Mouse (Mus musculus) cerebral cortex, adult 2 months (tissue): ENCODE measurements around the gene Fam222b.

Experiments
- WGBS: fragments of 180-500 bp; shearing (Covaris S2); methylation state at CpG from one replicate; pipeline ENCODE4 v1.1.7; 2018; 5-methylcytosine and 5-hydroxymethylcytosine counted together

The Fam222b gene

GRCm38 (mm10) chr11:78087756-78088281, 6.6 kb upstream of the Fam222b start:
- 80% methylated on average over 5 of the region's 5 CpGs for WGBS

- 50% methylated on average over 11 of the region's 11 CpGs for WGBS
These were observed 340 bp upstream of the Fam222b start for GRCm38 (mm10) chr11:78094137-78094503.

GRCm38 (mm10) chr11:78095144-78095516, 670 bp downstream of the Fam222b start:
- WGBS: 7% methylated on average over 5 of the region's 5 CpGs

GRCm38 (mm10) chr11:78097077-78097476, 2.6 kb downstream of the Fam222b start:
- 18% methylated on average over 3 of the region's 3 CpGs for whole genome bisulfite sequencing

- WGBS: 70% methylated on average over 11 of the region's 11 CpGs
These were observed 6.3 kb downstream of the Fam222b start for GRCm38 (mm10) chr11:78100746-78101145.

DNA sequence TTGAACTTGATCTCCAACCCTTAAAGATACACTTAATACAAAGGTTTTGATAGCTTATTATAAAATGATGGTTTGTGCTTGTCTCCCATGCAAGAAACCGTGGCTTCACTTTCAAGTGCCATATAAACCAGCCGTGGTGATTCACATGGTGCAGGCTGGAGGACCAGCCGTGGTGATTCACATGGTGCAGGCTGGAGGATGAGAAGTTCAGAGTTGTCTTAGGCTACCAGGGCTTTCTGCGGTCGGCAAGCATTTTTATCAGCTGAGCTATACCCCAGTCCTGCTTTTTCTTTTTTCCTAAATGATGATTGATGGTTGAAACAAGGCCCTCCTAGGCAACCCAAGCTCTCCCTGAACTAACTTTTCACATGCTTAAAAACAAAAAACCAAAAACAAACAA, 7.7 kb downstream of the Fam222b start:
- WGBS: 79% methylated on average over 5 of the region's 5 CpGs

DNA sequence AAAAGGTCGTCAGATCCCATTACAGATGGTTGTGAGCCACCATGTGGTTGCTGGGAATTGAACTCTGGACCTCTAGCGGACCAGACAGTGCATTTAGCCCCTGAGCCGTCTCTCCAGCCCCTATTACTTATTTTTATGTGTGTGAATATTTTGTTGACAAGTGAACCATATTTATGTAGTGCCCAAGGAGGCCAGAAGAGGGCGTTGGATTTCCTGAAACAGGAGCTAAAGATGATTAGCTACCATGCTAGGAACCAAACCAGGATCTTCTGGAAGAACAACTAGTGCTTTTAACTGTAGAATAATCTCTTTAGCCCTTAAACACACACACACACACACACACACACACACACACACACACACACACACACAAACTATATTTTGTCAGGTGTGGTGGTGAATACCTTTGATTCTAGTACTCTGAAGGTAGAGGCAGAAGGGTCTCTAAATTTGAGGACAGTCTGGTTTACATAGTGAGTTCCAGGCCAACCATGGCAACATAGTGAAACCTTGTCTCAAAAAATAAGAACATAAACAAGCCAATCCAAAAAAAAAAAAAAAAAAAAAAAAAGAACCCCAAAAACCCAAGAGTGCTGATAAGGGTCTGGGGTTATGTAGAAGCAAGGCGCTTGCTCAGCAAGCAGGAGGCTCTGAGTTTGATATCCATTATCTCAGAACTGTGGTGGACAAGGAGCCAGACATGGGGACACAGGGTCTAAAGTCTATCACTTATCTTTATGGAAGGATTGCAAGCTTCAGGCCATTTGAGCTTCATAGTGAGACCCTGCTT, 8.7 kb downstream of the Fam222b start:
- 71% methylated on average over 5 of the region's 5 CpGs for WGBS

- 91% methylated on average over 5 of the region's 5 CpGs for WGBS
These were observed 10.0 kb downstream of the Fam222b start for GRCm38 (mm10) chr11:78104501-78104900.

- 23% methylated on average over 2 of the region's 2 CpGs for WGBS
These were observed 19.2 kb downstream of the Fam222b start for GRCm38 (mm10) chr11:78113616-78114015.

DNA sequence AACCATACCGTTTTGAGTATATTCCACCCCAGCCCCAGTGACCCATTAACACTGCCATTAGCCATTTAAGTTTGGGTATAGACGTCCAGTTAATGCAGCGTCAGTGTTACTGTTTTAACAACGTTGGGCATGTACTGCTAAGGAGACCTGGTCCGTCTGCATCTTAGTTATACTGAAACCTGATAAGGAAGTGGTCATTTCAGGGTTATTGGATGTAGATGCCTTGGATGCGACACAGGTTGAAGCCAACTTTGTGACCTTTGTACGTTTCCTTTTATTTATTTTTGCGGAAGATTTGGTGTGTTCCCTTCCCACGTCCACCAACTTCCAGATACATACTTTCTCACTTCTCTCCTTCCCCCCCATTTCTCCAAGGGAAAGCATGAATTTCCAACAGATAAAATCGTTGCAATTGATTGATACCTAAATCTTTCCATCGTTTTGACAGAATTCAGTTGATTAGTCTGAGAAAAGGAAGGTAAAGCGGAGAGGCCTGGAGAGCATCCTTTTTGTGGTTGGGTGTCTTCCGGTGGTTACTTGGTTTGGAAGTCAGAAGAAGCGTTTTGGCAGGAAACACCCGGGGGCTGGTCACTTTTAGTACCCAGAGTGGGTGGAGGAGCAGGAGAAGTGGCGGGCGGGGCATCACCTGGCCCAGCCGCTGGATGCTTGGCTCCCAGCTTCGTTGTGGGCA, 20.4 kb downstream of the Fam222b start:
- 13% methylated on average over 19 of the region's 19 CpGs for WGBS

GRCm38 (mm10) chr11:78115367-78116145, 21.1 kb downstream of the Fam222b start:
- 2% methylated on average over 37 of the region's 37 CpGs for WGBS

GRCm38 (mm10) chr11:78116146-78116410, 21.6 kb downstream of the Fam222b start:
- 23% methylated on average over 5 of the region's 5 CpGs for WGBS

GRCm38 (mm10) chr11:78119898-78120297, 25.4 kb downstream of the Fam222b start:
- whole genome bisulfite sequencing: 73% methylated on average over 8 of the region's 8 CpGs

DNA sequence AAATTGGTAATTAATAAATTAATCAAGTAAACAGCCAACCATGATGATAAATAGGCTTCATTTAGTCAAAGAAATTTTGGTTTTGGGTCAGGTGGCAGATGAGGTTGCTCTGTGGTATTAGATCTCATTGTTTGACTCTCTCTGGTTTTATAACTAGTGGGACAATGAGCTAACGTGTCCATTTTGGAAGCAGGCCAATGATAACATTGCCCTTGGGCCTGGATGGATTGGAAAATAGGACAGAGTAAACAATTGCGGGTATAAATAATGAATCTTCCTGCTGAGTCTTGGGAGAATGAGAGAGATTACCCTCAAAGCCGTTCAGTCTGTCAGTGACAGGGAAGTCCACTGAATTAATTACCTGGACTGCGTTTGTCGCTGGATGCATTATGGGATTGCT, 26.7 kb downstream of the Fam222b start:
- WGBS: 50% methylated on average over 5 of the region's 5 CpGs

GRCm38 (mm10) chr11:78122815-78123214, 28.4 kb downstream of the Fam222b start:
- 88% methylated on average over 4 of the region's 4 CpGs for WGBS

- 55% methylated on average over 6 of the region's 6 CpGs for WGBS
These were observed 31.2 kb downstream of the Fam222b start for GRCm38 (mm10) chr11:78125691-78126090.

GRCm38 (mm10) chr11:78126739-78127138, 32.3 kb downstream of the Fam222b start:
- WGBS: 83% methylated on average over 4 of the region's 4 CpGs

DNA sequence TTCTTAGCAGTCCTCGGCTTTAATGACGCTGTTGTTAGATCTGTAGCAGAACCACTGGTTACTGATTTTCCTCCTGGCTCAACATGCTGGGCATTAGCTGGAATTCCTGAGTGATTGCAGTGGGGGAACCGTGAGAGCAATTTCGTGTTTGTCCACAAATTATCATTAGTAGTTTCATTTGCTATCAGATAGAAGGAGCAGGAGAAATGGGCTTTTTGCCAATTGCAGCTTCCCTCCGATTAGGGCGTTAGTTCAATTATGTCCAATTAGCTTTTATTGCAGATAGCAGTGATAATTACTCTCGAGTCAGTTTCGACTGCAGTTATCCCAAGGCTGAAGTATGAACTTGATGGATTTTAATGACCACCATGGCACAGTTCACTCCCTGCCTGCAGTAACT, 35.0 kb downstream of the Fam222b start:
- 67% methylated on average over 8 of the region's 8 CpGs for WGBS

DNA sequence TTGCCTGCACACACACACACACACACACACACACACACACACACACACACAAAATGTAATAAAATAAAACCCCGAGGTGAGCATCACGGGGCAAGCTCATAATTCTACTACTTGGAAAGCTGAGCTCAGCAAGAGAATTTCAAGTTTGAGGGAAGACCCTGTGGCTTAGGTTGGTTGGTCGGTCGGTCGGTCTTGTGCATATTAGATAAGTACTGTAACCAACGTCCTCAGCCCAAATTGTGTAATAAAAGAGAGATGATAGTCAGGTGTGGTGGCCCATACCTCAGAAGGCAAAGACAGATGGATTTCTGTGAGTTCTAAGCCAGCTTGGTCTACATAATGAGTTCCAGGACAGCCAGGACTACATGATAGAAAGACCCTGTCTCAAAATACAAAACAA, 39.5 kb downstream of the Fam222b start:
- WGBS: 93% methylated on average over 6 of the region's 6 CpGs

DNA sequence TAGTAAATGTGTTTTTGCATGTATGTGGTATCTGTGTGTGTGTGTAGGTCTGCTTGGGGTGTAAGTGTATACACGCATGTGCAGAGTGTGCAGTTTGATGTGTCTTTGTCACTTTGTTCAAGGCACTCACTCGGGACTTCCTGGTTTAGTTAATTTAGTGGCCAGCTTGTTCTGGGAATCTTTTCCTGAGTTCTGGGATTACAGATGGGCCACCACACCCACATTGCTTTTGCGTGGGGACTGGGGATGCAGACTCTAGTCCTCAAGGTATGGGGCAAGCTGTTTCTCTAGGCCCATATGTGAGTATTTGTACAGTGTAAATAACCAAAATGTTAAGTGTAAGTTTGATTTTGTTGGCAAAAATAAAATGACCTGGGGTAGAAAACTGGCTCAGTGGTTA, 39.9 kb downstream of the Fam222b start:
- 54% methylated on average over 3 of the region's 3 CpGs for WGBS

DNA sequence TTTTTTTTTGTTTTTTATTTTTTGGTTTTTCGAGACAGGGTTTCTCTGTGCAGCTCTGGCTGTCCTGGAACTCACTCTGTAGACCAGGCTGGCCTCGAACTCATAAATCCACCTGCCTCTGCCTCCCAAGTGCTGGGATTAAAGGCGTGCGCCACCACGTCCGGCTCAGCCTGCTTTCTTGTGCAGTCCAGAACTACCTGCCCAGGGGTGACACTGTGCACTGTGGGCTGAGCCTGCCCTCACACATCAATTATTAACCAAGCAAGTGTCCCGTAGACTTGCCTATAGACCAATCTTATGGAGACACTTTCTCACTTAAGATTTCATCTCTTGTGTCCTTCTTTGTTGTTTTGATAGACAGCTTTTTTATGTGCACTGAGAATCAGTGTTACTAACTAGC, 40.9 kb downstream of the Fam222b start:
- WGBS: 92% methylated on average over 7 of the region's 7 CpGs

GRCm38 (mm10) chr11:78136132-78136531, 41.7 kb downstream of the Fam222b start:
- WGBS: 43% methylated on average over 1 of the region's 1 CpGs

- 65% methylated on average over 4 of the region's 4 CpGs for WGBS
These were observed 43.1 kb downstream of the Fam222b start for GRCm38 (mm10) chr11:78137584-78137983.
